Mouse (Mus musculus): ENCODE measurements around the gene Anapc2. TPM values are rescaled to one million over a fixed set of nuclear protein-coding genes. Genes with fewer than 3 reads are reported as not detected.

Anapc2 gene
- total and polyA plus RNA-seq, 3 experiments: 9.8 to 67.0 TPM; not detected in 1

DNA sequence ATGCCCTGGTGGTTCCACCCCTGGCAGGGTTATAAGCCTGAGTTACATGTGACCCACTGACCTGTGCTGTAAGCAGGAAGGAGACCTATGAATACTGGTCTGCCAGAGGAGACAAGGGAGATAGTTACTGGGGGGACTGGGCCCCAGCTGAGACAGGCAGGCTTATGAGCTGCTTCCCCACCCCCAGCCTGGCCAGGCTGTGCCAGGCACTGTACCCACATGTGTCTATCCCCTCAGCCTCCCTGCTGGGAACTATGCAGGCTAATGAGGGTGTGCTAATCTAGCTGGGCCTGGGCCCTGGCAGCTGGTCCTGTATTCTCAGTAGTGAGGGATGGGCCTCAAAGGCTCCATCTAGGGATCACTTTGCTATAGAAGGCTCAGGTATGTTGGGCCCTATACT lies 5.0 kb upstream of the Anapc2 start:
- peak; percentile 51 for DNase-seq (ENCODE audit: low read depth, low spot score)
- peak overlapping the region; percentile 66 for H3K9ac ChIP-seq (ENCODE audit: control insufficient read depth, low read depth, low read length, poor library complexity, severe bottlenecking)
- no peaks in the 10 kb centered on the region for H3K9me3 ChIP-seq (replicated peaks; ENCODE audit: insufficient read depth, low read length)
- H3K79me2 ChIP-seq (ENCODE audit: control insufficient read depth, insufficient read depth, low read length, poor library complexity): peaks cover 70% of the 10 kb centered on the region
- TF ChIP-seq NELFE (IDR thresholded peaks at IDR 0.05; ENCODE audit: low read depth, low read length): no peak
- no peak for TF ChIP-seq CTCF (IDR thresholded peaks at IDR 0.05 in 2 of 3, conservative IDR thresholded peaks at IDR 0.05 in 1 of 3; ENCODE audit: control insufficient read depth in 1 of 3, insufficient read depth in 1 of 3, low read depth in 2 of 3, low read length in 3 of 3, poor library complexity in 1 of 3, severe bottlenecking in 1 of 3)
- 0 out of 4 replicates have a peak, but pooled peaks of 1 of the 2 experiments have one; percentile 18 for TF ChIP-seq POLR2A (IDR thresholded peaks at IDR 0.05; ENCODE audit: control insufficient read depth in 1 of 2, insufficient read depth in 1 of 2, low read depth in 1 of 2, low read length in 2 of 2, poor library complexity in 1 of 2)
- peaks cover 0 to 41% of the 10 kb centered on the region in 2 experiments; a peak in 3 of 4 replicates for H3K36me3 ChIP-seq (ENCODE audit: control insufficient read depth in 1 of 2, insufficient read depth in 2 of 2, low read length in 2 of 2)
- H3K27ac ChIP-seq (ENCODE audit: control insufficient read depth, low read depth, low read length): peak overlapping the region; percentile 70
- peaks cover 10 to 53% of the 10 kb centered on the region in 2 experiments for H3K4me1 ChIP-seq (ENCODE audit: control insufficient read depth in 1 of 2, insufficient read depth in 2 of 2, low read length in 2 of 2)
- no peaks in the 10 kb centered on the region for H3K27me3 ChIP-seq (ENCODE audit: control insufficient read depth in 1 of 2, insufficient read depth in 2 of 2, low read length in 2 of 2)
- peak overlapping the region; percentile 46 to 63 for H3K4me3 ChIP-seq (ENCODE audit: control insufficient read depth in 1 of 2, insufficient read depth in 1 of 2, low read depth in 2 of 2, low read length in 2 of 2)

- TF ChIP-seq ETS1 (IDR thresholded peaks at IDR 0.05; ENCODE audit: low read depth, low read length) (peak; percentile 53; the same call in 1 of the 2 replicates), SMC3 (IDR thresholded peaks at IDR 0.05; ENCODE audit: low read depth, low read length) (no peak)
- Histone ChIP-seq H3K9me3 (replicated peaks; ENCODE audit: insufficient read depth, low read length) (no peaks in the 10 kb centered on the region), H3K79me2 (ENCODE audit: control insufficient read depth, insufficient read depth, low read length, poor library complexity) (peaks cover 72% of the 10 kb centered on the region), H3K27me3 (ENCODE audit: control insufficient read depth in 1 of 2, insufficient read depth in 2 of 2, low read length in 2 of 2) (no peaks in the 10 kb centered on the region), H3K4me1 (ENCODE audit: control insufficient read depth in 1 of 2, insufficient read depth in 2 of 2, low read length in 2 of 2) (peaks cover 10 to 53% of the 10 kb centered on the region in 2 experiments), H3K9ac (ENCODE audit: control insufficient read depth, low read depth, low read length, poor library complexity, severe bottlenecking) (no peak overlapping the region; the same call in 1 of the 2 replicates), H3K4me3 (ENCODE audit: control insufficient read depth in 1 of 2, insufficient read depth in 1 of 2, low read depth in 2 of 2, low read length in 2 of 2) (no peak overlapping the region), H3K27ac (ENCODE audit: control insufficient read depth, low read depth, low read length) (peak overlapping the region; percentile 29), H3K36me3 (ENCODE audit: control insufficient read depth in 1 of 2, insufficient read depth in 2 of 2, low read length in 2 of 2) (peaks cover 0 to 41% of the 10 kb centered on the region in 2 experiments; a peak in 3 of 4 replicates)
- DNase-seq (ENCODE audit: low read depth, low spot score): no peak
Measured at GRCm38 (mm10) chr2:25267746-25268309, 4.5 kb upstream of the Anapc2 start.

DNA sequence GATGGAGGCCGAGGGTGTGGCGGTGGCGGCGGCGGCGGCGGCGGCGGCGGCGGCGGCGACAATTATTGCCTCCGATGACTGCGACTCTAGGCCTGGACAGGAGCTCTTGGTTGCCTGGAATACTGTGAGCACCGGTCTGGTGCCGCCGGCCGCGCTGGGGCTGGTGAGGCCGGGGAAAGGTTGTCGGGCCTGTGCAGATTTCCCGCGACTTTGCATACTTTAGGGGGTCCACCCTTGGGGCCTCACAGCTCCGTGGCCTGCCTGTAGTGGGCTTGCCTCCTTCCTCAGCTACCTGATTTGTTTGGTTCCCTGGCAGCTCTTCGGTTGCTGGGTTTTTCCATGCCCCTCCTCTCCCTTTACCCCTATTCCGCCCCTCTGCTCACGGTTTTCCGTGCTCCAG lies 237 bp downstream of the Anapc2 start:
- peaks cover 0 to 20% of the 10 kb centered on the region in 2 experiments for H3K4me1 ChIP-seq (ENCODE audit: control insufficient read depth in 1 of 2, insufficient read depth in 2 of 2, low read length in 2 of 2)
- peak overlapping the region; percentile 82 for H3K9ac ChIP-seq (ENCODE audit: control insufficient read depth, low read depth, low read length, poor library complexity, severe bottlenecking)
- H3K36me3 ChIP-seq (ENCODE audit: control insufficient read depth in 1 of 2, insufficient read depth in 2 of 2, low read length in 2 of 2): peaks cover 1 to 21% of the 10 kb centered on the region in 2 experiments
- DNase-seq (ENCODE audit: low read depth, low spot score): no peak
- TF ChIP-seq TCF12 (IDR thresholded peaks at IDR 0.05; ENCODE audit: low read depth, low read length) (no peak), USF2 (IDR thresholded peaks at IDR 0.05; ENCODE audit: borderline replicate concordance in 1 of 2, insufficient read depth in 1 of 2, low read depth in 1 of 2, low read length in 2 of 2) (no peak), NELFE (IDR thresholded peaks at IDR 0.05; ENCODE audit: low read depth, low read length) (peak; percentile 1; the same call in 1 of the 2 replicates), SIN3A (IDR thresholded peaks at IDR 0.05; ENCODE audit: low read length) (peak; percentile 43), MYB (IDR thresholded peaks at IDR 0.05; ENCODE audit: low read depth, low read length) (no peak), CHD2 (IDR thresholded peaks at IDR 0.05; ENCODE audit: low read length) (no peak)
- H3K27ac ChIP-seq (ENCODE audit: control insufficient read depth, low read depth, low read length): no peak overlapping the region
- no peaks in the 10 kb centered on the region for H3K27me3 ChIP-seq (ENCODE audit: control insufficient read depth in 1 of 2, insufficient read depth in 2 of 2, low read length in 2 of 2)
- peak overlapping the region; percentile 65 to 78 for H3K4me3 ChIP-seq (ENCODE audit: control insufficient read depth in 1 of 2, insufficient read depth in 1 of 2, low read depth in 2 of 2, low read length in 2 of 2)
- peaks cover 31% of the 10 kb centered on the region for H3K79me2 ChIP-seq (ENCODE audit: control insufficient read depth, insufficient read depth, low read length, poor library complexity)
- no peaks in the 10 kb centered on the region for H3K9me3 ChIP-seq (replicated peaks; ENCODE audit: insufficient read depth, low read length)
